Mouse (Mus musculus): ENCODE measurements at regions not wholly inside any gene's neighbourhood (a gene's known extent, or its start where the extent isn't known, plus 50 kb on each side); places are given as distances from the start of the nearest gene placed in this dataset.

DNA sequence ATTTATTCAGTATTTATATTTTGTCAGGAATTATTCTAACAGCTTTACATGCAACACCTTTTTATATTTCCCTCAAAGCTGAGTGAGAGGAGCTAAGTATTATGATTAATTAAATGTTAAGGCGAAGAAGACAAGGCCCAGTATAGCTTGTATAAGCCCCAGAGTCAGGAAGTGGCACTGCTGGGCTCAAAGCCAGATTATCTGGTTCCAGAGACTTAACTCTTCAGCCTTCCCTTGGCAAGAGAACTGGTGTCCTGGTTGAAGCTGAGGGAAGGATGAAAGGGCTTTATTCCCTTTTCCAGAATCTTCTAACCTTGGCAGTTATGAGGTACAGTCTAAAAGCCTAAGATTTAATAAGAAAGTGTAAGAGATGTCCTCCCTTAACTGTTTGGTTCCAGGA, 106.3 kb upstream of the Dab1 start:
- no peak for ATAC-seq (ENCODE audit: low FRiP score, low TSS enrichment)
- Histone ChIP-seq H3K4me2 (replicated peaks; ENCODE audit: low read depth, low read length) (no peak overlapping the region), H3K27ac (ENCODE audit: low read length) (no peak overlapping the region), H3K4me1 (ENCODE audit: insufficient read depth, low read length) (no peaks in the 10 kb centered on the region), H3K9ac (replicated peaks; ENCODE audit: low read length) (no peak overlapping the region), H3K4me3 (ENCODE audit: low read length) (no peak overlapping the region), H3K36me3 (ENCODE audit: insufficient read depth, low read length) (no peaks in the 10 kb centered on the region), H3K9me3 (ENCODE audit: low read length) (no peaks in the 10 kb centered on the region), H3K27me3 (ENCODE audit: insufficient read depth, low read length) (no peaks in the 10 kb centered on the region)
- 76% methylated on average over 1 of the region's 1 CpGs for WGBS

DNA sequence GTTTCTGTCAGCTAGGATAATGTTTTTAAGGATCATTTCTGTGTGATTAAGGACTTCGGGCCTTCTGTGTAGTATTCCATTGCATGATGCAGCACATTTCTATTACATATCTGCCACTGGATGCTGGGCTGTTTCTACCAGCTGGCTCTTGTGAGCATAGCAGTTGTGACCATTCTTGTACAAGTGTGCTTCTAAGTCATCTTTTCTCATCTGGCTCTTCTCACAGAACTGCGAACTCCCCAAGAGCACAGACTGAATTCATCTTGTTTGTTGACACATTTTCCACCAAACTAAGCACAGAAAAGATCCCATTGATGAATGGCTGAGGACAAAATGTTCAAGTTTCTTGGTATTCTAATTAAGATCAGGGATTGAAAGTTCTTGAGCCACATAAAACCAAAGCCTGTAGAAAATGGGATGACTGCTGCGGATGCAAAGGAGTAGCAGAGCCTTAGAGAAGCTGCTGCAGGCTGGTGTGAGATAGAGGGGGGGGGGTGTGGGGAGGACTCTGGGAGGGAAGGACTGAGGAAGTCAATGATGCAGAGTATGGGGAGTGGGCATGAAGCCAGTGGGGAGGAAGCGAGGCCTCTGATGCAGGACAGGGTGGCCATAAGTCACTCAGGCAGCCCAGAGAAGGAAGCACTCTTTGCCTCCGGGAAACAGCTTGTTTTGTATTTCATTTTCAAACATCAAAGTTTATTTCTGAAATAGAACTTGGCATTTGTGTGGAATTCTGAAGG, 97.1 kb upstream of the Dab1 start:
- Histone ChIP-seq H3K4me2 (replicated peaks; ENCODE audit: low read depth, low read length) (no peak overlapping the region), H3K9me3 (ENCODE audit: low read length) (no peaks in the 10 kb centered on the region), H3K4me3 (ENCODE audit: low read length) (no peak overlapping the region), H3K27me3 (ENCODE audit: insufficient read depth, low read length) (no peaks in the 10 kb centered on the region), H3K4me1 (ENCODE audit: insufficient read depth, low read length) (0 out of 2 replicates have a peak, but pooled peaks cover 3% of the 10 kb centered on the region), H3K36me3 (ENCODE audit: insufficient read depth, low read length) (no peaks in the 10 kb centered on the region), H3K27ac (ENCODE audit: low read length) (no peak overlapping the region), H3K9ac (replicated peaks; ENCODE audit: low read length) (no peak overlapping the region)
- 34% methylated on average over 5 of the region's 5 CpGs for WGBS
- ATAC-seq (ENCODE audit: low FRiP score, low TSS enrichment): peak; percentile 90

DNA sequence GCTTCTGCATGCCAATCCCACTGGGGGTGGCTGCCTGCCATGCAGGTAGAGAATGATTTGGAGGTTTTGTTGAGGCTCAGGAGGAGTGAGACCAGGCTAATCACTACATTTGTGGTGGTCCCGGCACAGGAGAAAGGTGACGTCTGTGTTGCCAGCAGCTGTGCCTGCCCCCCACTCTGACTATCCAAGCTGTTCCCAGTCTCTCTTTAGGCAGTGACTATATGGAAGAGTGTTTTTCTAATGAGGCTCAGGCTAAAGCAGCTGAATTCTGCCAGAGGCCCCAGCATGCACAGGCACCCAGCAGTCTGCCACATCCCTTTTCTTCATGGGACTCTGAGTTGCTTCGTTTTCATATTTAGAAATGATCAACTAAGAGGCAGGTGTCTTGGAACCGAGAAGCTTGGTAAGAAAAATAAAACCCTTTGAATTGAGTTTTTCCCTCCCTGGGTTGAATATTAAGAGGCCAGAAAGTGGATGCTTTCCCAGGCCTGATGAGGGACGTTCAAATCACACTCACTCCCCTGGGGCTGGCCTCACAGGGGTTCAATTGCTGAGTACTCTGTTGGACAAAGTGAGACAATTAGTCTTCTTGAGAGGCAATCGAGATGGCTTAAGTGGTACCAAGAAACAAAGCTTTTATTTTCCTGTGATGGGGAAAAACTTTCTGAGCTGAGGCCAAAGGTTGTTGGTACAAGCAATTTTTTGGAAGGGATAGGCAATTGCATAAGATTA, 82.5 kb upstream of the Dab1 start:
- no peak for ATAC-seq (ENCODE audit: low FRiP score, low TSS enrichment)
- no peak overlapping the region for H3K4me2 ChIP-seq (replicated peaks; ENCODE audit: low read depth, low read length)
- no peak overlapping the region for H3K4me3 ChIP-seq (ENCODE audit: low read length)
- no peak overlapping the region for H3K27ac ChIP-seq (ENCODE audit: low read length)
- no peaks in the 10 kb centered on the region for H3K27me3 ChIP-seq (ENCODE audit: insufficient read depth, low read length)
- H3K9ac ChIP-seq (replicated peaks; ENCODE audit: low read length): no peak overlapping the region
- H3K4me1 ChIP-seq (ENCODE audit: insufficient read depth, low read length): no peaks in the 10 kb centered on the region
- whole genome bisulfite sequencing: 50% methylated on average over 6 of the region's 6 CpGs
- no peaks in the 10 kb centered on the region for H3K36me3 ChIP-seq (ENCODE audit: insufficient read depth, low read length)
- no peaks in the 10 kb centered on the region for H3K9me3 ChIP-seq (ENCODE audit: low read length)

DNA sequence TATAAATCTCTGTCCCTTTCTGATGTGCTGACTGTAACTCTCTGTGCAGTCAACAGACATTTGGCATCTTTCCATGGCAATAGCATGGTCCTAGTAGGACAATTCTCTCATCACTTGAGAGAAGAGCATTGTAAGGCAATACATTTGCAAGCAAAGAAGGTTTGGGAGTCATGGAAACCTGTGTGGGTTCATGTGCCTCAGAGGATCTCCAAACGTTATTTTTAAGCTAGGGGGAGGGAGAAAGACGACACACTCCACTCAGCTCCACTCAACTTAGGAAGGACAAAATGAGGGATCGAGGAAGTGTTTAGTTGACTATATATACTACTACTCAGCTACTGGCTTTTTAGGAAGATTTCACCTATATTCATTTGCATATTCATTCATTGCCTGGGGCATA, 78.2 kb upstream of the Dab1 start:
- Histone ChIP-seq H3K36me3 (ENCODE audit: insufficient read depth, low read length) (no peaks in the 10 kb centered on the region), H3K4me1 (ENCODE audit: insufficient read depth, low read length) (no peaks in the 10 kb centered on the region), H3K27me3 (ENCODE audit: insufficient read depth, low read length) (no peaks in the 10 kb centered on the region), H3K9ac (replicated peaks; ENCODE audit: low read length) (no peak overlapping the region), H3K27ac (ENCODE audit: low read length) (no peak overlapping the region), H3K9me3 (ENCODE audit: low read length) (no peaks in the 10 kb centered on the region), H3K4me2 (replicated peaks; ENCODE audit: low read depth, low read length) (no peak overlapping the region), H3K4me3 (ENCODE audit: low read length) (no peak overlapping the region)
- no peak for ATAC-seq (ENCODE audit: low FRiP score, low TSS enrichment)
- WGBS: 47% methylated on average over 3 of the region's 3 CpGs

DNA sequence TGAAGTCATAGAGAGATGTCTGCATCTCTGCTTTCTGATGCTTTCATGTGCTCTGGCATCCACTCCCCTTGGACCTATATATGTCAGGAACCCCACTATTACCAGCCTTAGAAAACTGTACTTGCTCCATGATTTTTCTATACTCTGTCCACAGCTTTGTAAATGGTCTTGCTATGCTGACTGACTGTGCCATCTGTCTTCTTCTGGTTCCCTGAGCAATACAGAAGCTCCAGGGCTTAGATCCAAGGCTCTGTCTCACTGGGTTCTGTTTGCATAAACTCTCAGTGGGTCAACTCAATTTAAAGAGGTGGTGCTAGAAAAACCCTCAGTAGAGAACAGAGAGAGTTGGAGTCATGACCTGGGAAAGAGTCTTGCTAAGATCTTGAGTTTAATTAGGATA, 71.9 kb upstream of the Dab1 start:
- H3K4me2 ChIP-seq (replicated peaks; ENCODE audit: low read depth, low read length): no peak overlapping the region
- H3K27me3 ChIP-seq (ENCODE audit: insufficient read depth, low read length): no peaks in the 10 kb centered on the region
- H3K27ac ChIP-seq (ENCODE audit: low read length): no peak overlapping the region
- no peaks in the 10 kb centered on the region for H3K36me3 ChIP-seq (ENCODE audit: insufficient read depth, low read length)
- H3K4me1 ChIP-seq (ENCODE audit: insufficient read depth, low read length): no peaks in the 10 kb centered on the region
- no peak overlapping the region for H3K4me3 ChIP-seq (ENCODE audit: low read length)
- no peak overlapping the region for H3K9ac ChIP-seq (replicated peaks; ENCODE audit: low read length)
- H3K9me3 ChIP-seq (ENCODE audit: low read length): no peaks in the 10 kb centered on the region
- ATAC-seq (ENCODE audit: low FRiP score, low TSS enrichment): no peak

DNA sequence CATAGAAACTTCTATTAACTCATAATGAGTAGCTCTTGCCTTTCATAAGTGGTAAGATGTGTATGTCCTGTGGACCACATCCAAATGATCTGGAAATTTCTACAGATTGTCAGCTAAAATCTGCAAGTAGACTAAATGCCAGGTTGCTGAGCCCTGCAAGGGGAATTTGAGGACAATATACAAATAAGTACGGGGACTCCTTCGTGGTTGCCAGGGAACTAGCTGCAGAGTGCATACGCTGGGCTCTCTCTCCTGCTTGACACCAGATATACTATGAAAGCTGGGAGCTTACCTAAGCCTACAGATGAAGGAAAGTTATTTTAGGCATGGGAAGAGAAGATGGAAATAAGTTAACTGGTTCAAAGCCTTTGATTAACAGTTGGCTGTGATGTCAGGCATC, 66.7 kb upstream of the Dab1 start:
- Histone ChIP-seq H3K4me2 (replicated peaks; ENCODE audit: low read depth, low read length) (no peak overlapping the region), H3K9ac (replicated peaks; ENCODE audit: low read length) (no peak overlapping the region), H3K36me3 (ENCODE audit: insufficient read depth, low read length) (no peaks in the 10 kb centered on the region), H3K4me3 (ENCODE audit: low read length) (no peak overlapping the region), H3K27me3 (ENCODE audit: insufficient read depth, low read length) (no peaks in the 10 kb centered on the region), H3K4me1 (ENCODE audit: insufficient read depth, low read length) (no peaks in the 10 kb centered on the region), H3K9me3 (ENCODE audit: low read length) (no peaks in the 10 kb centered on the region), H3K27ac (ENCODE audit: low read length) (no peak overlapping the region)
- WGBS: 86% methylated on average over 3 of the region's 3 CpGs
- no peak for ATAC-seq (ENCODE audit: low FRiP score, low TSS enrichment)

DNA sequence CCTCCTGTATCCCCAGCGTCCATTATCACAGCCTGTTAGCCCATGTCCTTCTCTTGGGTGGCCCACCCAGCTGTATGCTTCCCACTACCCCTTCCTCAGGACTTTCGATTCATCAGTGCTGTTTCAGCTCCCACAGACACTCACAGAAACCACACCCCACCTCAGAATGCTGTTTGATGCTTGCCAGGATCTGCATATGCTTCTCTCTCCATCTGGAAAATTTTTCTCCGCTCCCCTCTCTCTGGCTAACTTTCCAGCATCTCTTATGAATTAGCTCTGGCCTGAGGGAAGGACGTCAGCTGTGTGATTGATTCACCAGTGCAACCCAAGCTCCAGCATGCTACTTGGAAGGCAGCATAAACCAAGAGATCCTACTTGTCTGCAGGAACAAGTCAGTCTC, 66.0 kb upstream of the Dab1 start:
- Histone ChIP-seq H3K9me3 (ENCODE audit: low read length) (no peaks in the 10 kb centered on the region), H3K27ac (ENCODE audit: low read length) (no peak overlapping the region), H3K9ac (replicated peaks; ENCODE audit: low read length) (no peak overlapping the region), H3K4me3 (ENCODE audit: low read length) (no peak overlapping the region), H3K36me3 (ENCODE audit: insufficient read depth, low read length) (no peaks in the 10 kb centered on the region), H3K27me3 (ENCODE audit: insufficient read depth, low read length) (no peaks in the 10 kb centered on the region), H3K4me1 (ENCODE audit: insufficient read depth, low read length) (no peaks in the 10 kb centered on the region), H3K4me2 (replicated peaks; ENCODE audit: low read depth, low read length) (no peak overlapping the region)
- no peak for ATAC-seq (ENCODE audit: low FRiP score, low TSS enrichment)
- 87% methylated on average over 4 of the region's 4 CpGs for whole genome bisulfite sequencing

DNA sequence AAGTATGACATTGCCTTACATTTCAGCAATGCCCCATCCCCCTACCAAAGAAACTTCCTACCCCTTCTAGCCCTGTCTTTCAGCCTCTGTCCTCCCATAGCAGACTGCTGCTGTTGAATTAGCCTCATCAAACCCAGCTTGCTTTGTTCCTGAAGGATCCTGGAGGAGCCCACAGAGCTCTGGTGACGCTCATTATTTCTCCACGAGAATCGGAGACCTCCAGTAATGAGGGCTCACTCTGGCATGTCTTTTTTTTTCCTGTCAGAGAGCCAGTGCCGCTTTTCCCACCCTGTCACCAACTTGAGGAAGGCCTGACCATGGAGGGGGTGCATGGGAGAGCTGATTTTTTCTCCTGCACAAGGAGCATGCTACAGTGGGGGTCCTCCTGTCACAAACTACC, 64.6 kb upstream of the Dab1 start:
- no peaks in the 10 kb centered on the region for H3K27me3 ChIP-seq (ENCODE audit: insufficient read depth, low read length)
- no peaks in the 10 kb centered on the region for H3K4me1 ChIP-seq (ENCODE audit: insufficient read depth, low read length)
- no peaks in the 10 kb centered on the region for H3K9me3 ChIP-seq (ENCODE audit: low read length)
- WGBS: 71% methylated on average over 4 of the region's 4 CpGs
- H3K4me2 ChIP-seq (replicated peaks; ENCODE audit: low read depth, low read length): no peak overlapping the region
- H3K4me3 ChIP-seq (ENCODE audit: low read length): no peak overlapping the region
- no peak overlapping the region for H3K9ac ChIP-seq (replicated peaks; ENCODE audit: low read length)
- no peak overlapping the region for H3K27ac ChIP-seq (ENCODE audit: low read length)
- ATAC-seq (ENCODE audit: low FRiP score, low TSS enrichment): no peak
- H3K36me3 ChIP-seq (ENCODE audit: insufficient read depth, low read length): no peaks in the 10 kb centered on the region
